Mouse (Mus musculus) MEL (cell line): Measurements from ENCODE around the gene Mrm3. TPM values are rescaled to one million over a fixed set of nuclear protein-coding genes. Genes with fewer than 3 reads are reported as not detected.

Source experiments
- DNase-seq: peaks from one replicate; pipeline ENCODE4 v3.0.0; 2011; ENCODE audit warnings: low read depth, low spot score
- H3K27ac ChIP-seq: 2 replicates; pipeline ENCODE4 v1.5.1; 2012; ENCODE audit warnings: low read depth, mild to moderate bottlenecking, control low read depth, low read length, moderate library complexity; ENCODE audit not compliant: control insufficient read depth
- H3K27me3 ChIP-seq, 2 experiments: fragments of 150-350 bp in 1 of 2; sonication (generic) in 1 of 2; 2 replicates each; pipeline ENCODE4 v1.6.1; 2012; ENCODE audit warnings: low read length in 2 of 2, mild to moderate bottlenecking in 2 of 2, improper control_type of control experiment in 1 of 2, moderate library complexity in 1 of 2; ENCODE audit not compliant: insufficient read depth in 2 of 2, control insufficient read depth in 1 of 2
- H3K36me3 ChIP-seq, 2 experiments: 2 replicates each; pipeline ENCODE4 v1.6.1; 2012 to 2014; ENCODE audit warnings: low read length in 2 of 2, improper control_type of control experiment in 1 of 2, inconsistent platforms in 1 of 2, mild to moderate bottlenecking in 1 of 2; ENCODE audit not compliant: insufficient read depth in 2 of 2, control insufficient read depth in 1 of 2
- H3K4me1 ChIP-seq, 2 experiments: fragments of 150-350 bp in 1 of 2; sonication (generic) in 1 of 2; 2 replicates each; pipeline ENCODE4 v1.6.1; 2012; ENCODE audit warnings: low read length in 2 of 2, improper control_type of control experiment in 1 of 2, mild to moderate bottlenecking in 1 of 2; ENCODE audit not compliant: insufficient read depth in 2 of 2, control insufficient read depth in 1 of 2
- H3K4me3 ChIP-seq, 2 experiments: fragments of 150-350 bp in 1 of 2; sonication (generic) in 1 of 2; 2 replicates each; pipeline ENCODE4 v1.5.1; 2012; ENCODE audit warnings: low read depth in 2 of 2, low read length in 2 of 2, mild to moderate bottlenecking in 2 of 2, moderate library complexity in 2 of 2, control low read depth in 1 of 2, improper control_type of control experiment in 1 of 2; ENCODE audit not compliant: control insufficient read depth in 1 of 2, insufficient read depth in 1 of 2
- H3K79me2 ChIP-seq: 2 replicates; pipeline ENCODE4 v1.6.1; 2012; ENCODE audit warnings: mild to moderate bottlenecking, low read length, moderate library complexity; ENCODE audit not compliant: control insufficient read depth, poor library complexity, insufficient read depth
- H3K9ac ChIP-seq: 2 replicates; pipeline ENCODE4 v1.6.1; 2012; ENCODE audit warnings: low read depth, mild to moderate bottlenecking, control low read depth, low read length, moderate library complexity; ENCODE audit not compliant: control insufficient read depth, poor library complexity, severe bottlenecking
- H3K9me3 ChIP-seq: fragments of 150-350 bp; sonication (generic); replicated peaks from 2 replicates; pipeline ENCODE4 v1.6.1; 2012; ENCODE audit warnings: mild to moderate bottlenecking, low read length, improper control_type of control experiment, moderate library complexity; ENCODE audit not compliant: insufficient read depth
- BHLHE40 ChIP-seq: IDR thresholded peaks from 2 replicates; pipeline ENCODE4 v1.6.1; 2012; ENCODE audit warnings: low read depth, mild to moderate bottlenecking, inconsistent platforms, low read length, improper control_type of control experiment, borderline replicate concordance
- CHD2 ChIP-seq: IDR thresholded peaks from 2 replicates; pipeline ENCODE4 v1.6.1; 2011; ENCODE audit warnings: low read length, improper control_type of control experiment
- E2F4 ChIP-seq: IDR thresholded peaks from 2 replicates; pipeline ENCODE4 v1.6.1; 2011; ENCODE audit warnings: low read depth, low read length, improper control_type of control experiment, borderline replicate concordance
- ELF1 ChIP-seq: IDR thresholded peaks from 2 replicates; pipeline ENCODE4 v1.6.1; 2014; ENCODE audit warnings: low read depth, mild to moderate bottlenecking, inconsistent platforms, low read length, improper control_type of control experiment, moderate library complexity
- EP300 ChIP-seq, 2 experiments: IDR thresholded peaks; 2 replicates each; pipeline ENCODE4 v1.6.1; 2011; ENCODE audit warnings: improper control_type of control experiment in 2 of 2, low read length in 2 of 2, low read depth in 1 of 2, mild to moderate bottlenecking in 1 of 2
- ETS1 ChIP-seq: IDR thresholded peaks from 2 replicates; pipeline ENCODE4 v1.6.1; 2012; ENCODE audit warnings: low read depth, mild to moderate bottlenecking, inconsistent platforms, low read length, improper control_type of control experiment, moderate library complexity
- GABPA ChIP-seq: IDR thresholded peaks from 2 replicates; pipeline ENCODE4 v1.6.1; 2012; ENCODE audit warnings: low read depth, mild to moderate bottlenecking, inconsistent platforms, low read length, improper control_type of control experiment, moderate library complexity
- HCFC1 ChIP-seq: IDR thresholded peaks from 2 replicates; pipeline ENCODE4 v1.6.1; 2012; ENCODE audit warnings: low read depth, mild to moderate bottlenecking, inconsistent platforms, low read length, improper control_type of control experiment, moderate library complexity
- JUND ChIP-seq: IDR thresholded peaks from 2 replicates; pipeline ENCODE4 v1.6.1; 2011; ENCODE audit warnings: low read depth, mild to moderate bottlenecking, improper control_type of control experiment, low read length
- KAT2A ChIP-seq: conservative IDR thresholded peaks from 2 replicates; pipeline ENCODE4 v1.6.1; 2012; ENCODE audit warnings: low read depth, low read length, improper control_type of control experiment, inconsistent platforms
- MAFK ChIP-seq: IDR thresholded peaks from 2 replicates; pipeline ENCODE4 v1.6.1; 2011; ENCODE audit warnings: low read depth, mild to moderate bottlenecking, low read length, improper control_type of control experiment, borderline replicate concordance
- MAX ChIP-seq: IDR thresholded peaks from 2 replicates; pipeline ENCODE4 v1.6.1; 2011; ENCODE audit warnings: low read length, improper control_type of control experiment
- MAZ ChIP-seq: IDR thresholded peaks from 2 replicates; pipeline ENCODE4 v1.6.1; 2012; ENCODE audit warnings: low read depth, mild to moderate bottlenecking, inconsistent platforms, low read length, improper control_type of control experiment
- MEF2A ChIP-seq: IDR thresholded peaks from 2 replicates; pipeline ENCODE4 v1.6.1; 2014; ENCODE audit warnings: low read depth, mild to moderate bottlenecking, inconsistent platforms, low read length, improper control_type of control experiment; ENCODE audit not compliant: poor library complexity, insufficient replicate concordance, severe bottlenecking; ENCODE audit errors: extremely low read depth
- MXI1 ChIP-seq: IDR thresholded peaks from 2 replicates; pipeline ENCODE4 v1.6.1; 2011; ENCODE audit warnings: mild to moderate bottlenecking, low read depth, low read length, improper control_type of control experiment
- MYB ChIP-seq: IDR thresholded peaks from 2 replicates; pipeline ENCODE4 v1.6.1; 2011; ENCODE audit warnings: mild to moderate bottlenecking, low read depth, low read length, improper control_type of control experiment
- MYC ChIP-seq: IDR thresholded peaks from 2 replicates; pipeline ENCODE4 v1.6.1; 2011; ENCODE audit warnings: low read depth, mild to moderate bottlenecking, low read length, improper control_type of control experiment, moderate library complexity
- NRF1 ChIP-seq: IDR thresholded peaks from 2 replicates; pipeline ENCODE4 v1.6.1; 2014; ENCODE audit warnings: low read depth, mild to moderate bottlenecking, inconsistent platforms, low read length, improper control_type of control experiment, moderate library complexity; ENCODE audit not compliant: poor library complexity, insufficient read depth, severe bottlenecking
- POLR2A ChIP-seq, 2 experiments: IDR thresholded peaks; 2 replicates each; pipeline ENCODE4 v1.6.1; 2011 to 2012; ENCODE audit warnings: low read length in 2 of 2, mild to moderate bottlenecking in 2 of 2, control low read depth in 1 of 2, improper control_type of control experiment in 1 of 2, low read depth in 1 of 2, moderate library complexity in 1 of 2; ENCODE audit not compliant: control insufficient read depth in 1 of 2, insufficient read depth in 1 of 2, poor library complexity in 1 of 2
- POLR2AphosphoS2 ChIP-seq: IDR thresholded peaks from 2 replicates; pipeline ENCODE4 v1.6.1; 2011; ENCODE audit warnings: low read length, improper control_type of control experiment
- RAD21 ChIP-seq: IDR thresholded peaks from 2 replicates; pipeline ENCODE4 v1.6.1; 2011; ENCODE audit warnings: mild to moderate bottlenecking, low read depth, low read length, improper control_type of control experiment
- SIN3A ChIP-seq: IDR thresholded peaks from 2 replicates; pipeline ENCODE4 v1.6.1; 2012; ENCODE audit warnings: low read length, improper control_type of control experiment, inconsistent platforms
- TAL1 ChIP-seq: IDR thresholded peaks from 2 replicates; pipeline ENCODE4 v1.6.1; 2012; ENCODE audit warnings: mild to moderate bottlenecking, inconsistent platforms, low read length, moderate library complexity, mixed read lengths
- TBP ChIP-seq: IDR thresholded peaks from 2 replicates; pipeline ENCODE4 v1.8.0; 2011; ENCODE audit warnings: low read depth, low read length, improper control_type of control experiment
- TCF12 ChIP-seq: IDR thresholded peaks from 2 replicates; pipeline ENCODE4 v1.6.1; 2014; ENCODE audit warnings: low read depth, mild to moderate bottlenecking, inconsistent platforms, low read length, improper control_type of control experiment, moderate library complexity
- USF1 ChIP-seq: IDR thresholded peaks from 2 replicates; pipeline ENCODE4 v1.6.1; 2014; ENCODE audit warnings: low read depth, mild to moderate bottlenecking, inconsistent platforms, low read length, improper control_type of control experiment, moderate library complexity
- USF2 ChIP-seq, 2 experiments: IDR thresholded peaks; 2 replicates each; pipeline ENCODE4 v1.6.1; 2011 to 2012; ENCODE audit warnings: improper control_type of control experiment in 2 of 2, low read length in 2 of 2, borderline replicate concordance in 1 of 2, inconsistent platforms in 1 of 2, low read depth in 1 of 2, mild to moderate bottlenecking in 1 of 2; ENCODE audit not compliant: insufficient read depth in 1 of 2
- ZC3H11A ChIP-seq: IDR thresholded peaks from 2 replicates; pipeline ENCODE4 v1.6.1; 2012; ENCODE audit warnings: low read depth, mild to moderate bottlenecking, inconsistent platforms, low read length, improper control_type of control experiment
- ZKSCAN1 ChIP-seq: IDR thresholded peaks from 2 replicates; pipeline ENCODE4 v1.6.1; 2012; ENCODE audit warnings: low read depth, mild to moderate bottlenecking, inconsistent platforms, low read length, improper control_type of control experiment, moderate library complexity
- ZMIZ1 ChIP-seq: IDR thresholded peaks from 2 replicates; pipeline ENCODE4 v1.6.1; 2012; ENCODE audit warnings: low read depth, mild to moderate bottlenecking, inconsistent platforms, low read length, improper control_type of control experiment, moderate library complexity
- ZNF384 ChIP-seq: IDR thresholded peaks from 2 replicates; pipeline ENCODE4 v1.6.1; 2012; ENCODE audit warnings: low read depth, mild to moderate bottlenecking, inconsistent platforms, low read length, improper control_type of control experiment
- polyA plus RNA-seq, 2 experiments: library from polyadenylated mRNA; stranded (reverse) in 1 of 2; unstranded in 1 of 2; fragments of >175 nt in 1 of 2; fragments of >200 nt in 1 of 2; gene quantifications; 2 replicates each; pipeline versions ENCODE4 v1.2.1 to v1.2.4; 2012; ENCODE audit warnings: low replicate concordance in 2 of 2, low read depth in 1 of 2; ENCODE audit not compliant: insufficient read length in 2 of 2, insufficient read depth in 1 of 2, missing spikeins in 1 of 2
- total RNA-seq: library from RNA; depleted of rRNA; stranded (reverse); fragments of 300-350 nt; gene quantifications from 2 replicates; pipeline ENCODE4 v1.2.3, GENCODE M21; 2012

The Mrm3 gene
- total and polyA plus RNA-seq, 3 experiments, result 27.7 to 65.7 TPM; not detected in 1

DNA sequence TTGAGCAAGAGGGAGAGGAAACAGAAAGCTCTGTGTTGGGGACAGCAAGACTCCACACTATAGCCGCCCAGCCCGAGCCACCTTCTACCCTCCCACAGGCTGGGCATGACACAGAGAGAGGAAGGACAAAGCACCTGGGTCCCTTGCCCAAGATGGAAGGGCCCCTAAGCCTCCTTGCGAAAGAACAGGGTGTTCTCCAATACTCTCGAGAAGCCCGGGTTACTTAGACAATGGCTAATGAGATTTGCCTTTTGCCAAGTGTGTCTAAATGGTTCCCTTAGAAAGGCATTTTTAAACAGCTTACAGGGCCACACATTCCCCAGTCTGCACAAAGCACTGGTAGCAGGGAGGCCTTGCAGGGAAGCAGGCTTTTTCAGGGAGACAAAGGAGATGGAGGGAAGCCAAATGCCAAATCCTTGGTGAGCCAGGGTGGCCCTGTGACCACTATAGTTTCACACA, 24.5 kb downstream of the Mrm3 start:
- no peak for TF ChIP-seq MAFK
- TF ChIP-seq E2F4, result no peak
- TF ChIP-seq NRF1, result no peak
- TF ChIP-seq KAT2A, result no peak
- no peak for TF ChIP-seq EP300 (IDR thresholded peaks at IDR 0.05; ENCODE audit: low read depth in 1 of 2, low read length in 2 of 2)
- no peak for TF ChIP-seq RAD21
- no peak for TF ChIP-seq HCFC1
- TF ChIP-seq ZNF384, result no peak
- no peak for TF ChIP-seq USF2 (IDR thresholded peaks at IDR 0.05; ENCODE audit: borderline replicate concordance in 1 of 2, insufficient read depth in 1 of 2, low read depth in 1 of 2, low read length in 2 of 2)
- TF ChIP-seq ZKSCAN1, result no peak
- TF ChIP-seq ZMIZ1, result no peak
- no peak for TF ChIP-seq MEF2A
- no peak for TF ChIP-seq MAZ
- TF ChIP-seq MXI1, result no peak
- no peak for TF ChIP-seq ETS1
- TF ChIP-seq BHLHE40, result no peak
- TF ChIP-seq GABPA, result no peak
- no peak for TF ChIP-seq SIN3A
- Histone ChIP-seq H3K9me3 (no peaks in the 10 kb centered on the region), H3K27ac (no peak overlapping the region), H3K27me3 (no peaks in the 10 kb centered on the region), H3K79me2 (no peaks in the 10 kb centered on the region), H3K9ac (no peak overlapping the region), H3K4me3 (no peak overlapping the region), H3K36me3 (peaks cover 0 to 7% of the 10 kb centered on the region in 2 experiments; a peak in 1 of 4 replicates), H3K4me1 (no peaks in the 10 kb centered on the region)
- DNase-seq, result no peak

GRCm38 (mm10) chr11:76268521-76269065, 25.1 kb downstream of the Mrm3 start:
- Histone ChIP-seq H3K36me3 (peaks cover 0 to 9% of the 10 kb centered on the region in 2 experiments; a peak in 1 of 4 replicates), H3K4me3 (no peak overlapping the region), H3K4me1 (no peaks in the 10 kb centered on the region), H3K9me3 (no peaks in the 10 kb centered on the region), H3K27ac (no peak overlapping the region), H3K79me2 (no peaks in the 10 kb centered on the region), H3K27me3 (no peaks in the 10 kb centered on the region), H3K9ac (no peak overlapping the region)
- DNase-seq, result no peak
- TF ChIP-seq MAX (no peak), MAFK (no peak), POLR2A (IDR thresholded peaks at IDR 0.05; ENCODE audit: control insufficient read depth in 1 of 2, insufficient read depth in 1 of 2, low read depth in 1 of 2, low read length in 2 of 2, poor library complexity in 1 of 2) (no peak), POLR2AphosphoS2 (no peak), TCF12 (no peak), E2F4 (no peak), MYC (no peak), USF1 (no peak), CHD2 (no peak), SIN3A (no peak), JUND (no peak), ELF1 (no peak), HCFC1 (no peak), MYB (no peak), TBP (no peak), TAL1 (no peak), GABPA (no peak), ETS1 (no peak), ZC3H11A (no peak)
